Mouse (Mus musculus) thymus, postnatal 36 days (tissue): ENCODE data around the gene Tmub2.
A peak's percentile ranks its signal among the peaks of the same experiment; 100 is the strongest.

Experiments
- DNase-seq, 2 experiments: peaks; one replicate each; pipeline ENCODE4 v3.0.0; 2022; ENCODE audit warnings: mixed read lengths in 2 of 2

Gene Tmub2

GRCm38 (mm10) chr11:102308104-102308503, 23.4 kb downstream of the Tmub2 start:
- no peak for DNase-seq

- DNase-seq, result peak; percentile 95
Observed at GRCm38 (mm10) chr11:102308979-102309378, 24.2 kb downstream of the Tmub2 start.

DNA sequence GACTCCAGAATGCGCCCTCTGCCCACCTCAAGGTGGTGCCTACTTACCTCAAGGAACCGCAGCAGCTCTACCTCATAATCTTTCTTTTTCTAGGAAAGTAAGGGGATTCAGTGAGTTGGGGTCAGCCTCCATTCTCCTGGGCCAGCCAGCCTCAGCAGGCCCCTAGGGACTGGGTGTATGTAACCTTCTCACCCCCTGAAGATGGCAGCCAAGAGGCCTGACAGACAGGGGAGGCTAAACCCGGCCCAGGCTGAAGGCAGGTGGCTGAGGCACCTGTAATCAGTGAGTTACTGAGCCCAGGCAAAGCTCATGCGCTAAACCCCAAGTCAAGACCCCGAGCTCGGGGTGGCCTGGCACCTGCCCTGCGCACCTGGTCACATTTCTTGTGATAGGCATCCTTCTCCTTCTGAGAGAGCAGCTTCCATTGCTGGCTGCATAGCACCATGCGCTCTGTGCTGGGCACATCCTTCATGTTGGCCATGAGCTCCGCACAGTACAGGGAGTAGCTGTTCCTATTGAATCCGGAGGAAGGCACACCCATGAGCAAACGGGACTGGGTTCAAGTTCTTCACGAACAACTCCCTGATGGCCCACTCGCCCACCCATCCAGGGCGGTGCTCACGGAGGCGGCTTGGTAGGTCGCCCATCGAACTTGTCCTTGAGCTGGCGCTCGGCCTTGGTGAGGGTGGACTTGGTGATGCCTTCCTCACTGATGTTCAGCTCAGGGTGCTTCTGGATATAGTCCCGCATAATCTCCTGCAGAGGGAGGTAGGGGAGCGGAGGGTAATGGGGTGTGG, 25.3 kb downstream of the Tmub2 start:
- DNase-seq, result peak in 1 of 2 experiments; percentile 39

- DNase-seq, result no peak
Observed at GRCm38 (mm10) chr11:102310768-102311695, 26.3 kb downstream of the Tmub2 start.

GRCm38 (mm10) chr11:102311966-102312365, 27.2 kb downstream of the Tmub2 start:
- no peak for DNase-seq

GRCm38 (mm10) chr11:102312586-102312985, 27.9 kb downstream of the Tmub2 start:
- DNase-seq, result no peak

DNA sequence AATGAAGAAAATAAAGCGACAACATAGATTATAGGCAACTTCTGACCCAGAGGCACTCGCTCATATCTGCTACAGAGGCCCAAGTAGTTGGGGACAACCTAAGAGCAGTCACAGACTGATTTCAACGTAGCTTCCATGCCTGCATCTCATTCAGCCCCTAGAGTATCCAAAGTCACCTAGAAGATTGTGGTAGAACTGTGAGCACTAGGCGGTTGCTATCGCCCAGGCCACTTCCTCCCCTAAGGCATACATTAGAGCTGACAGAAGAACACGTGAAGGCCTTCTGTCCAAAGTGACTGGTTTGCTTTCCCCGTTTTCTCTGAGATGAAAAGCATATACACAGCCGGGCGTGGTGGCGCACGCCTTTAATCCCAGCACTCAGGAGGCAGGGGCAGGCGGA, 29.6 kb downstream of the Tmub2 start:
- DNase-seq, result no peak

DNA sequence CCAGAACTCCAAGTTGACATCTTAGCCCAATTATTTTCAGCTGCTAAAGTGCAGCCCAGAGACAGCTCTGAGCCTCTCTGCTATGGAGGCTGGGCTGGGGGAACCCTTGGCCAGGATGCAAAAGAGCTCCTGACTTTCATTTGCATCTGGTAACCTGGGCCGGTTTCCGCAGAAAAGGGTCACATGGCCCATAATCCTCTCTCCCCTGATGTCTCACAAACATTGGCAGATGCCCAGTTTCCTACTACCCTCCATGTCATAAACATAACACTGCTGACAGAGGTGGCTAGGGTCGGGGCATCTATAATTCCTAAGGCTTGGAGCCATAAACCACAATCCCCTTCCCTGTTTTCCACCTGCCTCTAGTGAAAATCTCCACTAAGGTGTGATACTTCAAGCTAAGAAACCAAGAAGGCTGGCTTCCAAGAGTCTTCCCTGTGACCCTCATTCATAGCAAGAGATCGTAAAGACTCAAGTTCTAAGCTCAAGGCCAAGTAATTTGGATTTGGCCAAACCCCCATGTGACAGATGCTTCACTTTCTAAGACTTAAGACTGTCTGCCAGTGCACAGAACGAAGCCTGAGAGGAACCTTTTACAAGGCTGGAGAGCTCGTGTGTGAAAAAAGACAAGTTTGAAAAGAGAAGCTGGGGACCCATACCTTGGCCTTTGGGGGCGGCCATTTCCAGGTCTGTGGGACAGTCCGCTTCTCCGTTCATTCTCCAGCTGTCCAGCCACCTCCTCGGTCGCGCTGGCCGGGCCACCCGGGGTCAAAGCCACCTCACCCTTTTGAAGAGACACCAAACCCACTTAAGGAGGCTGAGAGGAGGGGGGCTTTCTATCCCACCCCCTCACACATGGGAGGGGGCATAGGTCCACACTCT, 31.2 kb downstream of the Tmub2 start:
- DNase-seq, result no peak

DNA sequence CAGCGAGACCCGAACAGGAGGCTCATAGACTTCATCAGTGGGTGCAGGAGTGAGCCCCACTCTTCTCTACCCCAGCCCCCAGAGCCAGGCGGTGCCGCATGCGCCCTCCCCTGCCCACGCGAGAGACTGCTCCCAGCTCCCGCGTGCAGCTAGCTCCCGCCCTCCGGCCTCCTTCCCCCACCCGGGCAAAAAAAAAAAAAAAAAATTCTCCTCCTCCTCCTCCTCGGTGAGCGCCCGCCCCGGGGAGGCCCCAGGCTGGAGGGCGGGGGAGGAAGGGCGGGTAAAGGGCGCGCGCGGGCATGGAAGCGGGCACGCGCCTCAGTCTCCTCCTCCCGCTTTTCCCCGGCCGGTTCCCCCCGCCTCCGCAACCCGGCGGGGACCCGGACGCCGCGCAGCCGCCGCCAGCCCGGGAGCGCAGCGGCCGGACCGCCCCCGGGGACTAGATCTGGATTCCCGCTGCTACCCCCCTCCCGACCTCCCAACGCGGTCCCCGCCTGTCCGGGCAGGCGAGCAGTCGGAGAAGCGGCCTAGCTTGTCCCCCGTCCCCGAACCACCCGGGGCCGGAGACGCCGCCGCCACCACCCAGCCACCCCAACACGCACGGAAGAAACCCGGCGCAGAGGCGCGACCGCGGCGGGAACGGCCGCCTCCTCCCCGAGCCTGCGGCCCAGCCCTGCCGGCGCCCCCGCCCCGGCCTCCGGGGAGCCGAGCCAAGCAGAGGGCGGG, 32.0 kb downstream of the Tmub2 start:
- peak; percentile 92 to 95 for DNase-seq

DNA sequence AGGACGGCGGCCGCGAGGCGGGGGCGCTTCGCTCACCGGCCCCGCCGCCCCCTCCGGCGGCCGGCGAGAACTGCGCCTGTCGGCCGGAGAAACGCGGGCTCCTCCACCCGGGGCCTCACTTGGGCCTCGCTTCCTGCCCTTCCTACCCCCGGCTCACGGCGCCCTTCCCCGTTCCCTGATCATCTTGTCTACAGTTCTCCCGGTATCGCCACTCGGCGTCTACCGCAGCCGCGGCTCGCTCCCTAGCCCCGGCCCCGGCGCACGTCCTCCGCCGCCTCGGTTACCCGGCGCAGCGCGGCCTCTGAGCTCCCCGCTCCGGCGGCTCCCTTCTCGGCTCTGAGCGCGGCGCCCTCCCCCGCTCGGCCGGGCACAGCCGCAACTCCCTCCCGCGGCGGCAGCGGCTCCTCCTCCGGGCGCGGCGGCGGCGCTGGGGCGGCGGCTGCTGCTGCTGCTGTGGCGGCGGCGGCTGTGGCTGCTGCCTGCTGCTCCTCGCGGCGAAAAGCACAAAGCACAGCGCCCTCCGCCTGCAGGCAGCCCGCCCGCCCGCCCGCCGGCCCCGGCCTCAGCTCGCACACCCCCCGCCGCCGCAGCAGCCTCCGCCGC, 32.7 kb downstream of the Tmub2 start:
- DNase-seq, result peak in 1 of 2 experiments; percentile 82

DNA sequence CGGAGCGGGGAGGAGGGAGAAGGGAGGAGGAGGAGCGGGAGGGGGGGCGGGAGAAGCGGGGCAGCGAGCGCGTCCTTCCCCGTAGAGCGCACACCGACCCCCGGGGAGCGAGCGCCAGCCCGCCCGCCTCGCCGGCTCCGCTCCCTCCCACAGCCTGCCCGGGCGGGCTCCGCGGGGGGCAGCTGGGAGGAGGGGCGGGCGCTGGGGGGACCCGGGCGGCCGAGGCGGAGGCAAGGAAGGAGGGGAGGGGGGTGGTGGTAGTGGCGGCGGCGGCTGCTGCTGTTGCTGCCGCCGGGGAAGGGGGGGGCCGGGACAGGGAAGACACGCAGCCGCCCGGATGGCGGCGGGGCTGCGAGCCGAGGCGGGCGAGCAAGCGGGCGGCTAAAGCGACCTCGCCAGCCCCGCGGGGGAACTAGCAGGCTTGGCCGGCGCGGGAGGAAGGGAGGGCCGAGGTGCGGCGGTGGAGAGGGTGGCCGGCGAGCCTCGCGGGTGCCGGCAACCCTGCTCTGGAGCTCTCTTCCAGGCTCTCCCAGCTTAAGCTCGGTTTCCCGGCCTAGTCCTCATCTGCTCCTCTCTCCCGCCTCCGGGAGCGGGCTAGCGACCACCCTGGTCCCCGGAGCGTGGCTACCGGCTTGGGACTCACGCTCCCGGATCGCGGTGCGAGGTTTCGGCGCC, 33.3 kb downstream of the Tmub2 start:
- DNase-seq, result peak; percentile 83 to 89

DNA sequence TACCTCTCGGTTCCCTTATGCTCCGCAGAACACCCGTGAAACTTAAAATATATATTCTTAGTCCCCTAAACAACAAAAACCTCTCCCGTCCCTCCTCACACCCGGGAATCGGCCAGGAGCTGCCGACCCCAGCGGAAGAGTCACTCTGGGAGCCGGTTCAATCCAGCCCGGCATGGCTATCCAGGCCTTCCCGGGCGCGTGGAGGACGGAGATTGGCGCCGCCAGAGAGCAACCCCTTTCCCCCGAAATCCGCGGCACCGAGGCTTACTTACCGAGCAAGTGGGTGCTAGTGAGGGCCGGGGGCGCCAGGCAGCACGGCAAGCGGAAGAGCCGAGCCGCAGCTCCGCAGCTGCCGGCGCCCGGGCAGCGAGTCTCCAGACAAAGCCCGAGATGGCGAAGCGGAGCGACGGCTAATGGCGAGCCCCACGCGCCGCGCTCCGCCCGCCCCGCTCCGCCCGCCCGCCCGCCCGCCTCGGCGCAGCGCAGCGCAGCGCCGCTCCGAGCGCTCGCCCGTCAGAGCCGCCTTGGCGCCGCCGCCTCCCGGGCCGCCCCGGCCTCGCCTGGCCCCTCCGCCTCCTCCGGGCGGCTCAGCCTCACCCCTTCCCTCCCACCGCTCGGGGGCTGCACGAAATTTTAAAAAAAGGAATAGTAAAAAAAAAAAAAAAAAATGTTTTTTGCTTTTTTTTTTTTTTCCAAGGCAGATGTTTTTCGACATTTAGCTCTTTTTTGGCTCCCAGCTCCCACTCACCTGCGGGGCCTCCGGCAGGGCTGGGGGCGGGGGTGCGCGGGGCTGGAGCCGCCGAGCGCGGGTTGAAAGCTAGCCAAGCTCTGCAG, 34.1 kb downstream of the Tmub2 start:
- DNase-seq, result peak; percentile 68 to 75

DNA sequence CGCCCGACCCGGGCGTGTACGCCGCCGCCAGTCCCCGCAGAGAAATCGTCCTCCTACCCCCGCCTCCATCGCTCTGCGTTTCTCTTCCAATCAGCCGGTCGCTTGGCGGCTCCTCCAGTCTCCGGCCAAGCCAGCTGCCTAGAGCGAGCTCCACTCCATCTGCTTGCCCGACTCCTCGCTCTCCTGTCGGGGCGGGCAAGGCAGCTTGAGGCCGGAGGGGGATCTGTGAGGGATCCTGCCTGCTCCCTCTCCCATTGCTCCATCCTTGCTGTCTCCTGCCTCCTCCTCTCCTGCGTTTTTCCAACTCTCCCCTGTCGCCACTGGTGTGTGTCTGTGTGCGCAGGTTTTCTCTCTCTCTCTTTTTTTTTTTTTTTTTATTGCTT, 34.7 kb downstream of the Tmub2 start, which contains the start of gene Ubtf:
Gene Ubtf (minus strand): TSS at position 333 of the 383 bp plus-strand sequence.
- peak; percentile 67 to 79 for DNase-seq

- DNase-seq, result peak; percentile 64 to 74
Observed at GRCm38 (mm10) chr11:102319941-102320685, 35.4 kb downstream of the Tmub2 start.

DNA sequence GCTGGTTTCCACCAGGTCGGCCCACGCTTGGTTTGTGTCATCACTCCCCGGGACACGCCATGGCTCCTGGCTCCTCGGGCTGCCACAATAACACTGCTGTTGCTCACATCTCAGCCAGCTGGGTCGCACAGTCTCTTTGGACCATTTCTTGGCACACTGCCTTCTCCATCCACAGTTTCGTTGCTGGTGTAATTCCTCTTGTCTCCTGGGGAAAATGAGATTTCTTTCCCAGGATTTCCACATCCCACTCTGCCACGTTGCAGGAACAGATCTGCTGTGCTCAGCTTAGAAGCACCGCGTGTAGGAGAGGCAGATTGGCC, 35.9 kb downstream of the Tmub2 start:
- no peak for DNase-seq

GRCm38 (mm10) chr11:102321931-102322330, 37.2 kb downstream of the Tmub2 start:
- no peak for DNase-seq

- no peak for DNase-seq
Observed at GRCm38 (mm10) chr11:102323516-102323915, 38.8 kb downstream of the Tmub2 start.

DNA sequence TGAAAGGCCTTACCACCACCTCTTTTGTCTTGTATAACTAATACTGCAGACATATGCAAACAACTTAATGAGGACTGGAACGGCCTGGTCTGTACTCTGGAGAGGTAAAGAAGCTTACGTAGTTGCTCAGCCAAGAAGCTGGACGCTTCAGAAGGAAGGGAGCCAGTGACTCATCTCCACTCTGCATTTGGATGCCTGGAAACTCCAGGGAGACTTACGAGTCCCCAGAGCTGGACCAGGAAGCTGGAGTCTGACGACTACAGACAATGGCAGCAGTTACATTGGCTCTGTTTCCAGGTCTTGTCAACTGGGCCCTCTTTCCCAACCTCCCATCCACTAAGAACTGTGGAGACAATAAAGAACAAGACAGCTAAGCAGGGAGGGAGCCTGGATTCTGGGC, 42.5 kb downstream of the Tmub2 start:
- no peak for DNase-seq

- DNase-seq, result no peak
Observed at GRCm38 (mm10) chr11:102327839-102328238, 43.1 kb downstream of the Tmub2 start.
